ENCODE assay signal across 14 mouse cellular contexts in the genomic region with DNA sequence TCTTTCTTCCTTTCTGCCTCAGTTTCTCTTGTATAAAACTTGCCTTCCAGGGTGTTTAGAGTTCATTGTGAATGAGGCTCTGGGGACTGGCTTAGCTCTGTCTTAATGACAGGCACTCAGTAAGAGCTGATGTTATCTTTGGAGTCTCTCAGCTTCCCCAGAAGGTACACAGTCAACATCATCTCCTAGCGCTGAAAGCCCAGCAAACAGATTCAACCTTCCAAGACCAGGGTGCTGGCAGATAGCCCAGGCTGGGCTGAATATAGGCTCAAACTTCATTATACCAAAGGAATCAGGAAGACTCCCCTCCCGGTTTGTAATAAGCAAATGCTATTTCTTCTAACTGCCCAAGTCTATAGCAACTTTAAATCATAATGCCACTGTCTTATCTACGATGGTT. TPM values are rescaled to one million over a fixed set of nuclear protein-coding genes. Genes with fewer than 3 reads are reported as not detected.
DNase-seq lines count a peak whose midpoint lies in the region; ATAC-seq and TF ChIP-seq lines count a peak whose summit lies in the region.
"Had no signal": no experiment of that assay in that cellular context is flagged by ENCODE, and none has a peak within 500 bp of the region (broad histone marks: within the 10 kb centered on the region; RNA-seq: fewer than 3 reads in every experiment).

No protein-coding gene starts in this region.

- H3K9me3 ChIP-seq in forebrain, embryonic 15.5 days: no peaks in the 10 kb centered on the region
- H3K9me3 ChIP-seq in forebrain, postnatal 0 days (ENCODE audit: low read length): no peaks in the 10 kb centered on the region
- H3K9me3 ChIP-seq in midbrain, embryonic 14.5 days (ENCODE audit: control insufficient read depth, low read length): no peaks in the 10 kb centered on the region
- H3K9me3 ChIP-seq: embryonic facial prominence, embryonic 10.5 days; G1E had no signal

- H3K4me3 ChIP-seq in forebrain, embryonic 15.5 days: no peak overlapping the region
- H3K4me3 ChIP-seq in forebrain, postnatal 0 days (ENCODE audit: low read depth, low read length): no peak overlapping the region
- H3K4me3 ChIP-seq in layer of hippocampus, adult 2 months: no peak overlapping the region
- H3K4me3 ChIP-seq in midbrain, embryonic 14.5 days (replicated peaks; ENCODE audit: low read depth, low read length): no peak overlapping the region
- H3K4me3 ChIP-seq: embryonic facial prominence, embryonic 10.5 days had no signal

- H3K4me2 ChIP-seq in forebrain, embryonic 15.5 days (replicated peaks): no peak overlapping the region
- no peak overlapping the region for H3K4me2 ChIP-seq in forebrain, postnatal 0 days (ENCODE audit: low read depth)
- H3K4me2 ChIP-seq in midbrain, embryonic 14.5 days (ENCODE audit: low read length): no peak overlapping the region
- H3K4me2 ChIP-seq: heart, embryonic 11.5 days had no signal

- 62% methylated on average over 3 of the region's 3 CpGs for WGBS in forebrain, embryonic 15.5 days
- 48% methylated on average over 3 of the region's 3 CpGs for WGBS in forebrain, postnatal 0 days
- WGBS in midbrain, embryonic 14.5 days: 79% methylated on average over 3 of the region's 3 CpGs

- peaks cover 68% of the 10 kb centered on the region for H3K4me1 ChIP-seq in forebrain, embryonic 15.5 days
- H3K4me1 ChIP-seq in forebrain, postnatal 0 days (ENCODE audit: insufficient read depth): peaks cover 54% of the 10 kb centered on the region
- peaks cover 73% of the 10 kb centered on the region for H3K4me1 ChIP-seq in midbrain, embryonic 14.5 days (ENCODE audit: control insufficient read depth, insufficient read depth, low read length)

- no peak for ATAC-seq in forebrain, embryonic 15.5 days (replicated peaks)
- no peak for ATAC-seq in forebrain, postnatal 0 days
- no peak for ATAC-seq in midbrain, embryonic 14.5 days (ENCODE audit: low FRiP score, low TSS enrichment)

- no peak for DNase-seq in forebrain, postnatal 0 days
- no peak for DNase-seq in layer of hippocampus, adult 2 months (ENCODE audit: low spot score in 2 of 2)
- no peak for DNase-seq in layer of hippocampus, adult 18-20 months (ENCODE audit: low spot score in 2 of 2)
- peak; percentile 72 for DNase-seq in NIH3T3 (ENCODE audit: low read depth)
- DNase-seq in midbrain, embryonic 14.5 days: no peak
- no peak for DNase-seq in frontal cortex, postnatal 10 days (ENCODE audit: low spot score in 2 of 2)
- no peak for DNase-seq in kidney, postnatal 4 days
- DNase-seq: B cell, adult 2 months; right cerebral cortex, adult 18-20 months had no signal

- H3K27ac ChIP-seq in forebrain, embryonic 15.5 days (replicated peaks): 0 out of 2 replicates have a peak overlapping the region, but pooled peaks have one; percentile 74
- no peak overlapping the region for H3K27ac ChIP-seq in forebrain, postnatal 0 days (ENCODE audit: low read depth, low read length)
- H3K27ac ChIP-seq in layer of hippocampus, adult 2 months: peak overlapping the region; percentile 93
- H3K27ac ChIP-seq in midbrain, embryonic 14.5 days (replicated peaks; ENCODE audit: low read depth, low read length): peak overlapping the region; percentile 92

- H3K9ac ChIP-seq in forebrain, embryonic 15.5 days (replicated peaks): no peak overlapping the region
- no peak overlapping the region for H3K9ac ChIP-seq in forebrain, postnatal 0 days
- H3K9ac ChIP-seq in midbrain, embryonic 14.5 days (replicated peaks; ENCODE audit: low read length): no peak overlapping the region

- no peak for TF ChIP-seq CTCF in forebrain, postnatal 0 days (IDR thresholded peaks at IDR 0.05; ENCODE audit: low read depth)
- TF ChIP-seq CTCF in layer of hippocampus, adult 2 months (conservative IDR thresholded peaks at IDR 0.05): no peak

- no peaks in the 10 kb centered on the region for H3K36me3 ChIP-seq in forebrain, embryonic 15.5 days
- no peaks in the 10 kb centered on the region; the same call in 1 of the 2 replicates for H3K36me3 ChIP-seq in forebrain, postnatal 0 days (ENCODE audit: insufficient read depth)
- peaks cover 3% of the 10 kb centered on the region; the same call in 1 of the 2 replicates for H3K36me3 ChIP-seq in midbrain, embryonic 14.5 days (ENCODE audit: control insufficient read depth, insufficient read depth, low read length)
- H3K36me3 ChIP-seq: G1E had no signal

- H3K27me3 ChIP-seq in forebrain, embryonic 15.5 days: no peaks in the 10 kb centered on the region
- no peaks in the 10 kb centered on the region for H3K27me3 ChIP-seq in forebrain, postnatal 0 days (ENCODE audit: insufficient read depth, low read length)
- no peaks in the 10 kb centered on the region for H3K27me3 ChIP-seq in midbrain, embryonic 14.5 days (ENCODE audit: control insufficient read depth, insufficient read depth, low read length)

RNA-seq across cellular contexts. Expression of a gene that starts 1.2 kb away (rescaled TPM):
- 21.1 and 24.1 TPM in 2 replicates for polyA plus RNA-seq in forebrain, embryonic 15.5 days (2015; fragmentation: Nextera tagmentation; extraction: Ambion mirVana)
- total RNA-seq in forebrain, postnatal 0 days (2014; rRNA removed): 70.3 and 81.0 TPM in 2 replicates
- 27.4 and 34.5 TPM in 2 replicates for polyA plus RNA-seq in forebrain, postnatal 0 days (2015; fragmentation: Nextera tagmentation; extraction: Ambion mirVana)
- 100 to 1,000 TPM; 154 to 156 TPM for total RNA-seq in layer of hippocampus, adult 2 months (2021)
- total RNA-seq in layer of hippocampus, adult 18-20 months (2021): 100 to 1,000 TPM; 169 to 174 TPM
- polyA plus RNA-seq in midbrain, embryonic 14.5 days (2014; fragmentation: Nextera tagmentation; extraction: Ambion mirVana): 42.1 and 50.3 TPM in 2 replicates

RNA-seq across cellular contexts. Expression of a gene that starts 38.7 kb away (rescaled TPM):
- 18.0 and 18.3 TPM in 2 replicates for polyA plus RNA-seq in forebrain, embryonic 15.5 days (2015; fragmentation: Nextera tagmentation; extraction: Ambion mirVana)
- 36.6 and 52.6 TPM in 2 replicates for total RNA-seq in forebrain, postnatal 0 days (2014; rRNA removed)
- 9.1 and 12.5 TPM in 2 replicates for polyA plus RNA-seq in forebrain, postnatal 0 days (2015; fragmentation: Nextera tagmentation; extraction: Ambion mirVana)
- total RNA-seq in layer of hippocampus, adult 2 months (2021): 10 to 100 TPM; 19.9 to 22.3 TPM
- total RNA-seq in layer of hippocampus, adult 18-20 months (2021): 10 to 100 TPM; 16.2 to 17.5 TPM
- 17.1 and 28.0 TPM in 2 replicates for polyA plus RNA-seq in midbrain, embryonic 14.5 days (2014; fragmentation: Nextera tagmentation; extraction: Ambion mirVana)

RNA-seq across cellular contexts. Expression of a gene that starts 57.0 kb away (rescaled TPM):
- 10.0 and 11.1 TPM in 2 replicates for polyA plus RNA-seq in forebrain, embryonic 15.5 days (2015; fragmentation: Nextera tagmentation; extraction: Ambion mirVana)
- 26.7 and 41.1 TPM in 2 replicates for total RNA-seq in forebrain, postnatal 0 days (2014; rRNA removed)
- 18.6 and 19.6 TPM in 2 replicates for polyA plus RNA-seq in forebrain, postnatal 0 days (2015; fragmentation: Nextera tagmentation; extraction: Ambion mirVana)
- 10 to 100 TPM in 1 of 2 experiments, 1 to 10 TPM in 1; 8.1 to 10.8 TPM for total RNA-seq in layer of hippocampus, adult 2 months (2021)
- 1 to 10 TPM; 7.8 to 10.0 TPM for total RNA-seq in layer of hippocampus, adult 18-20 months (2021)
- 4.8 and 12.0 TPM in 2 replicates for polyA plus RNA-seq in midbrain, embryonic 14.5 days (2014; fragmentation: Nextera tagmentation; extraction: Ambion mirVana)
- total RNA-seq: megakaryocyte-erythroid progenitor cell, adult 5-6 weeks had no signal
- polyA plus RNA-seq: G1E had no signal
